ENCODE assay signal across 1 mouse cellular context in the genomic region with DNA sequence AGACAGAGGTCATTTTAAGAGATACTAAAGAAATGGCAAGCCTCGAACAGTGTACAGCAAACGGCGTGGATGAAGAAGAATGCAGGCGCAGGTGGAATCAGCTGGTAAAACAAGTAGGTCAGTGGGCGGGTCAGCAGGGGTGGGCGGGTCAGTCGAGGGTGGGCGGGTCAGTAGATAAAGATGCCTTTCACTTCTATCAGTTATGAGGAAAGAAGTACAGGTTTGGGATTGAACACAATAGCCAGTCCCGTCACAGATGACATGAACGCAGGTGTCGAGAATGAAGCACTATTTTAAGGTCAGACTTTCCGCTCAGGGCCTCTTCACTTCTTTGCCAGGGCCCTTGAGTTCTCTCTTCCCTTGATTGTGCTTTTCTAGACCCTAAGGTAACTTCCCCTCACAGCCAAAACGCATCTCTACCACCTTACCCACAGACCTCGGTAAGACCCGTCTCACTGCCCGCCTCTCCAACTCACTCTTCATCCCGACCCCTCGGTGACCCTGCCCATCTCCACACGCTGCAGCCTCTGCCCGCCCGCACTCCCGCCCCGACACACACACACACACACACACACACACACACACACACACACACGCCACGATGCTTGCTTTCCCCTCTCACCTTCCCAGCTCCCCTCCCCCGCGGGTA.
TF ChIP-seq lines count a peak whose summit lies in the region.

No protein-coding gene starts in this region.

TF ChIP-seq in CH12.LX, 34 proteins besides CTCF, POLR2A, EP300 and RAD21 (continued from another document):
- TF ChIP-seq PAX5 (IDR thresholded peaks at IDR 0.05; ENCODE audit: low read length) (no peak), ELF1 (IDR thresholded peaks at IDR 0.05; ENCODE audit: low read depth, low read length) (no peak), NRF1 (IDR thresholded peaks at IDR 0.05; ENCODE audit: low read depth, low read length) (no peak)
